Mouse (Mus musculus) myocyte (in vitro differentiated cells): ENCODE measurements around the gene Vmn1r219. TPM values are rescaled to one million over a fixed set of nuclear protein-coding genes. Genes with fewer than 3 reads are reported as not detected.
"Not testable (repeated sequence)": the region's sequence is repeated elsewhere in the genome, so short reads cannot be mapped to it uniquely, and the experiment has no call there.

Source experiments
- H3K27me3 ChIP-seq: one replicate; pipeline ENCODE4 v1.6.1; 2011; ENCODE audit not compliant: control insufficient read depth, insufficient read depth, insufficient read length
- H3K36me3 ChIP-seq: one replicate; pipeline ENCODE4 v1.6.1; 2011; ENCODE audit not compliant: control insufficient read depth, insufficient read depth
- H3K4me2 ChIP-seq: one replicate; pipeline ENCODE4 v1.6.1; 2011; ENCODE audit warnings: low read depth, control low read depth
- H3K4me3 ChIP-seq: one replicate; pipeline ENCODE4 v1.5.1; 2011; ENCODE audit warnings: mild to moderate bottlenecking, control low read depth, moderate library complexity
- H3K79me2 ChIP-seq: one replicate; pipeline ENCODE4 v1.6.1; 2011; ENCODE audit not compliant: control insufficient read depth, insufficient read depth
- H3ac ChIP-seq: one replicate; pipeline ENCODE4 v1.6.1; 2011; ENCODE audit not compliant: control insufficient read depth, insufficient read length
- CEBPB ChIP-seq: IDR thresholded peaks from 2 replicates; pipeline ENCODE4 v1.6.1; 2011; ENCODE audit warnings: mild to moderate bottlenecking, moderate library complexity; ENCODE audit not compliant: poor library complexity, insufficient read depth, severe bottlenecking
- E2F4 ChIP-seq: IDR thresholded peaks from one replicate; pipeline ENCODE4 v1.6.1; 2011; ENCODE audit warnings: mild to moderate bottlenecking, control low read depth, moderate library complexity; ENCODE audit not compliant: insufficient read depth
- MAX ChIP-seq: IDR thresholded peaks from one replicate; pipeline ENCODE4 v1.6.1; 2011; ENCODE audit warnings: low read depth, mild to moderate bottlenecking, control low read depth
- MYOD1 ChIP-seq, 3 experiments: IDR thresholded peaks; one replicate each; pipeline ENCODE4 v1.6.1; 2011; ENCODE audit warnings: control low read depth in 2 of 3, low read depth in 2 of 3, mild to moderate bottlenecking in 2 of 3, moderate library complexity in 1 of 3; ENCODE audit not compliant: insufficient read length in 2 of 3, control insufficient read depth in 1 of 3
- MYOG ChIP-seq, 3 experiments: IDR thresholded peaks; one replicate each; pipeline ENCODE4 v1.6.1; 2011; ENCODE audit warnings: control low read depth in 2 of 3, low read depth in 2 of 3, mild to moderate bottlenecking in 2 of 3; ENCODE audit not compliant: insufficient read length in 2 of 3, control insufficient read depth in 1 of 3, insufficient read depth in 1 of 3
- POLR2A ChIP-seq: IDR thresholded peaks from one replicate; pipeline ENCODE4 v1.6.1; 2011; ENCODE audit warnings: low read depth, mild to moderate bottlenecking, control low read depth, moderate library complexity; ENCODE audit not compliant: insufficient read length
- POLR2AphosphoS2 ChIP-seq: IDR thresholded peaks from one replicate; pipeline ENCODE4 v1.6.1; 2011; ENCODE audit warnings: low read depth, control low read depth; ENCODE audit not compliant: insufficient read length
- REST ChIP-seq: IDR thresholded peaks from one replicate; pipeline ENCODE4 v1.6.1; 2011; ENCODE audit warnings: mild to moderate bottlenecking, control low read depth, moderate library complexity; ENCODE audit not compliant: insufficient read depth, insufficient read length
- SRF ChIP-seq: IDR thresholded peaks from one replicate; pipeline ENCODE4 v1.6.1; 2011; ENCODE audit warnings: low read depth; ENCODE audit not compliant: control insufficient read depth, insufficient read length
- TCF12 ChIP-seq: IDR thresholded peaks from one replicate; pipeline ENCODE4 v1.6.1; 2011; ENCODE audit warnings: mild to moderate bottlenecking, control low read depth; ENCODE audit not compliant: poor library complexity, insufficient read depth, severe bottlenecking
- TCF3 ChIP-seq: IDR thresholded peaks from one replicate; pipeline ENCODE4 v1.6.1; 2011; ENCODE audit warnings: low read depth, control low read depth; ENCODE audit not compliant: insufficient read length
- USF1 ChIP-seq: IDR thresholded peaks from one replicate; pipeline ENCODE4 v1.6.1; 2011; ENCODE audit warnings: low read depth, mild to moderate bottlenecking, control low read depth, moderate library complexity
- polyA plus RNA-seq: library from polyadenylated mRNA; unstranded; fragments of >200 nt; fragmentation: generic; extraction: Trizol; gene quantifications from one replicate; pipeline ENCODE4 v1.2.1, GENCODE M21; 2012; ENCODE audit warnings: missing spikeins

Vmn1r219 gene
- not detected for polyA plus RNA-seq

- TF ChIP-seq MYOG (IDR thresholded peaks at IDR 0.05; ENCODE audit: control insufficient read depth in 1 of 3, insufficient read depth in 1 of 3, insufficient read length in 2 of 3, low read depth in 2 of 3) (no peak), REST (no peak), TCF12 (no peak), SRF (no peak), TCF3 (no peak), USF1 (no peak), POLR2AphosphoS2 (no peak), E2F4 (no peak), CEBPB (no peak), POLR2A (no peak), MYOD1 (IDR thresholded peaks at IDR 0.05; ENCODE audit: control insufficient read depth in 1 of 3, insufficient read length in 2 of 3, low read depth in 2 of 3) (no peak), MAX (no peak)
Observed at GRCm38 (mm10) chr13:23159012-23159411, at the start of gene Vmn1r219. TSS of gene Vmn1r219 (plus strand) at chr13:23159312.

GRCm38 (mm10) chr13:23118126-23118525 is 41.0 kb upstream of the Vmn1r219 start, which contains the start of gene Vmn1r217:
TSS of gene Vmn1r217 (minus strand) at chr13:23118226.
- not testable (repeated sequence) for H3K79me2 ChIP-seq, H3ac ChIP-seq, H3K27me3 ChIP-seq, H3K4me3 ChIP-seq, H3K4me2 ChIP-seq, H3K36me3 ChIP-seq

More at GRCm38 (mm10) chr13:23159012-23159411, at the start of gene Vmn1r219:
- no peaks in the 10 kb centered on the region for H3K27me3 ChIP-seq
- no peaks in the 10 kb centered on the region for H3K79me2 ChIP-seq
- no peak within 1 kb of the TSS for H3K4me3 ChIP-seq
- H3ac ChIP-seq, result no peak within 1 kb of the TSS
- no peaks in the 10 kb centered on the region for H3K36me3 ChIP-seq
- no peak within 1 kb of the TSS for H3K4me2 ChIP-seq

GRCm38 (mm10) chr13:23120611-23121010 is 38.5 kb upstream of the Vmn1r219 start:
- no peaks in the 10 kb centered on the region for H3K36me3 ChIP-seq
- TF ChIP-seq REST (no peak), POLR2A (no peak), E2F4 (no peak), MYOD1 (IDR thresholded peaks at IDR 0.05; ENCODE audit: control insufficient read depth in 1 of 3, insufficient read length in 2 of 3, low read depth in 2 of 3) (no peak), POLR2AphosphoS2 (no peak), MYOG (IDR thresholded peaks at IDR 0.05; ENCODE audit: control insufficient read depth in 1 of 3, insufficient read depth in 1 of 3, insufficient read length in 2 of 3, low read depth in 2 of 3) (no peak), SRF (no peak), MAX (no peak)
- no peak overlapping the region for H3ac ChIP-seq
- H3K4me3 ChIP-seq, result no peak overlapping the region
- H3K79me2 ChIP-seq, result no peaks in the 10 kb centered on the region
- H3K4me2 ChIP-seq, result no peak overlapping the region
- no peaks in the 10 kb centered on the region for H3K27me3 ChIP-seq

- Histone ChIP-seq H3K4me3 (no peak within 1 kb of the TSS), H3K79me2 (no peaks in the 10 kb centered on the region), H3ac (no peak within 1 kb of the TSS), H3K27me3 (no peaks in the 10 kb centered on the region), H3K4me2 (no peak within 1 kb of the TSS), H3K36me3 (no peaks in the 10 kb centered on the region)
- no peak for TF ChIP-seq TCF3
- TF ChIP-seq TCF12, result no peak
- no peak for TF ChIP-seq MAX
- TF ChIP-seq SRF, result no peak
- TF ChIP-seq POLR2A, result no peak
- TF ChIP-seq MYOG (IDR thresholded peaks at IDR 0.05; ENCODE audit: control insufficient read depth in 1 of 3, insufficient read depth in 1 of 3, insufficient read length in 2 of 3, low read depth in 2 of 3), result no peak
- no peak for TF ChIP-seq E2F4
- no peak for TF ChIP-seq USF1
- TF ChIP-seq REST, result no peak
- TF ChIP-seq CEBPB, result no peak
- no peak for TF ChIP-seq MYOD1 (IDR thresholded peaks at IDR 0.05; ENCODE audit: control insufficient read depth in 1 of 3, insufficient read length in 2 of 3, low read depth in 2 of 3)
- no peak for TF ChIP-seq POLR2AphosphoS2
Observed at GRCm38 (mm10) chr13:23133099-23133498, 26.0 kb upstream of the Vmn1r219 start, which contains the start of gene Vmn1r218. TSS of gene Vmn1r218 (plus strand) at chr13:23133155.

- H3K4me3 ChIP-seq, result no peak overlapping the region
- no peak overlapping the region for H3ac ChIP-seq
- TF ChIP-seq MYOD1 (IDR thresholded peaks at IDR 0.05; ENCODE audit: control insufficient read depth in 1 of 3, insufficient read length in 2 of 3, low read depth in 2 of 3), result no peak
- no peak for TF ChIP-seq USF1
- TF ChIP-seq SRF, result no peak
- no peak for TF ChIP-seq MAX
- TF ChIP-seq TCF3, result no peak
- no peak for TF ChIP-seq MYOG (IDR thresholded peaks at IDR 0.05; ENCODE audit: control insufficient read depth in 1 of 3, insufficient read depth in 1 of 3, insufficient read length in 2 of 3, low read depth in 2 of 3)
- TF ChIP-seq TCF12, result no peak
- TF ChIP-seq POLR2A, result no peak
- no peak for TF ChIP-seq REST
- TF ChIP-seq POLR2AphosphoS2, result no peak
- TF ChIP-seq E2F4, result no peak
- TF ChIP-seq CEBPB, result no peak
- no peak overlapping the region for H3K4me2 ChIP-seq
- no peaks in the 10 kb centered on the region for H3K79me2 ChIP-seq
- no peaks in the 10 kb centered on the region for H3K27me3 ChIP-seq
- H3K36me3 ChIP-seq, result no peaks in the 10 kb centered on the region
Observed at GRCm38 (mm10) chr13:23133501-23133900, 25.6 kb upstream of the Vmn1r219 start.
